Mouse (Mus musculus) limb, embryonic 14.5 days (tissue): ENCODE results near the gene Cldn34a. TPM values are rescaled to one million over a fixed set of nuclear protein-coding genes. Genes with fewer than 3 reads are reported as not detected.
"Not testable (repeated sequence)": the region's sequence is repeated elsewhere in the genome, so short reads cannot be mapped to it uniquely, and the experiment has no call there.

Source experiments
- ATAC-seq: fragments of 200-750 bp; cut with Nextera tagmentation; 2 replicates; pipeline ENCODE4 v1.8.0; 2017; ENCODE audit warnings: low read depth, moderate number of reproducible peaks, moderate TSS enrichment; ENCODE audit not compliant: low FRiP score
- DNase-seq: peaks from one replicate; pipeline ENCODE4 v3.0.0-alpha.2; 2015; ENCODE audit warnings: low spot score
- H3K27ac ChIP-seq: fragments of 300-500 bp; sonication (generic); replicated peaks from 2 replicates; pipeline ENCODE4 v1.5.1; 2014; ENCODE audit warnings: low read depth, mild to moderate bottlenecking, low read length, moderate library complexity, mixed read lengths
- H3K27me3 ChIP-seq: fragments of 300-500 bp; sonication (generic); 2 replicates; pipeline ENCODE4 v1.6.1; 2014; ENCODE audit warnings: low read length, mixed read lengths; ENCODE audit not compliant: control insufficient read depth, insufficient read depth
- H3K36me3 ChIP-seq: fragments of 300-500 bp; sonication (generic); 2 replicates; pipeline ENCODE4 v1.6.1; 2014; ENCODE audit warnings: mild to moderate bottlenecking, low read length, moderate library complexity, mixed read lengths; ENCODE audit not compliant: control insufficient read depth, insufficient read depth
- H3K4me1 ChIP-seq: fragments of 300-500 bp; sonication (generic); 2 replicates; pipeline ENCODE4 v1.6.1; 2014; ENCODE audit warnings: antibody characterized with exemption, low read length, mixed read lengths; ENCODE audit not compliant: control insufficient read depth, insufficient read depth
- H3K4me2 ChIP-seq: fragments of 300-500 bp; sonication (generic); replicated peaks from 2 replicates; pipeline ENCODE4 v1.6.1; 2014; ENCODE audit warnings: low read depth, mild to moderate bottlenecking, low read length, moderate library complexity; ENCODE audit not compliant: severe bottlenecking
- H3K4me3 ChIP-seq: fragments of 300-500 bp; sonication (generic); replicated peaks from 2 replicates; pipeline ENCODE4 v1.5.1; 2014; ENCODE audit warnings: low read length
- H3K9ac ChIP-seq: fragments of 300-500 bp; sonication (generic); 2 replicates; pipeline ENCODE4 v1.6.1; 2014; ENCODE audit warnings: mild to moderate bottlenecking, low read depth, low read length, moderate library complexity; ENCODE audit not compliant: severe bottlenecking
- H3K9me3 ChIP-seq: fragments of 300-500 bp; sonication (generic); 2 replicates; pipeline ENCODE4 v1.6.1; 2016; ENCODE audit warnings: low read length; ENCODE audit not compliant: control insufficient read depth
- POLR2A ChIP-seq: fragments of 200-500 bp; IDR thresholded peaks from 2 replicates; pipeline ENCODE4 v1.8.0; 2012; ENCODE audit warnings: inconsistent platforms, mild to moderate bottlenecking, moderate library complexity, borderline replicate concordance; ENCODE audit not compliant: insufficient read depth, insufficient read length; ENCODE audit errors: extremely low read depth
- WGBS: fragments of 180-500 bp; shearing (Covaris S2); extraction: QIAGEN DNeasy Blood & Tissue Kit; methylation state at CpG from one replicate; pipeline ENCODE4 v1.1.7; 2014; 5-methylcytosine and 5-hydroxymethylcytosine counted together
- polyA plus RNA-seq, 2 experiments: library from polyadenylated mRNA; depleted of rRNA in 1 of 2; stranded (reverse) in 1 of 2; unstranded in 1 of 2; fragments of >200 nt; fragmentation: Nextera tagmentation in 1 of 2; extraction: Ambion mirVana in 1 of 2; gene quantifications; 2 replicates each; pipeline versions ENCODE4 v1.2.1 to v1.2.3; 2012 to 2014

The Cldn34a gene
- polyA plus RNA-seq (2012; rRNA removed) (not detected in 2 replicates), polyA plus RNA-seq (2014; fragmentation: Nextera tagmentation; extraction: Ambion mirVana) (not detected in 2 replicates)

GRCm38 (mm10) chrX:152563034-152563433 lies at the start of gene Cldn34a:
Gene Cldn34a, plus strand, starts transcription at chrX:152563334.
- TF ChIP-seq POLR2A = no peak
- ATAC-seq (no peak), DNase-seq (no peak)
- Histone ChIP-seq H3K4me2 (no peak within 1 kb of the TSS), H3K36me3 (no peaks in the 10 kb centered on the region), H3K4me1 (no peaks in the 10 kb centered on the region), H3K27ac (no peak within 1 kb of the TSS), H3K4me3 (no peak within 1 kb of the TSS), H3K9me3 (no peaks in the 10 kb centered on the region), H3K9ac (no peak within 1 kb of the TSS), H3K27me3 (no peaks in the 10 kb centered on the region; the same call in 1 of the 2 replicates)
- 67% methylated on average over 2 of the region's 2 CpGs for WGBS

DNA sequence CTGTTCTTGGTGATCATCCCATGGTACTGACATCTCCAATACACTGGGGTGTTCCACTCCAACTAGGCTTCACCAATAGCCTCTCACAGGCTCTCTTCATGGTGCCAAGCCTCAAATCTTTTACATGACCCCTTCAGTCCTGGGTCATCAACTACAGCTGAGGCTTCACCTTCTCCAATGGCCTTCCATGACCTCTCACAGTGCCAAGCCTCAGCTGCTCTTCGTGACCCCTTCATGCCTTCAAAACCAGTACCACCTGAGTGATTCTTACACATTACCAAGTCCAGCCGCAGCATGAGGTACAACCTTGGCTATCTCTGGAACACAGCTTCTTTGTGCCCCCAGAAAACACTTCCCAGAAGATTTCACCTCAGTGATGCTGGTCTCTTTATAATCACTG lies 44.5 kb upstream of the Cldn34a start:
- not testable (repeated sequence) for DNase-seq, H3K9me3 ChIP-seq, H3K27me3 ChIP-seq, H3K4me1 ChIP-seq, H3K4me2 ChIP-seq, H3K36me3 ChIP-seq, H3K4me3 ChIP-seq, H3K27ac ChIP-seq, H3K9ac ChIP-seq, ATAC-seq
- 90% methylated on average over 2 of the region's 2 CpGs for WGBS

DNA sequence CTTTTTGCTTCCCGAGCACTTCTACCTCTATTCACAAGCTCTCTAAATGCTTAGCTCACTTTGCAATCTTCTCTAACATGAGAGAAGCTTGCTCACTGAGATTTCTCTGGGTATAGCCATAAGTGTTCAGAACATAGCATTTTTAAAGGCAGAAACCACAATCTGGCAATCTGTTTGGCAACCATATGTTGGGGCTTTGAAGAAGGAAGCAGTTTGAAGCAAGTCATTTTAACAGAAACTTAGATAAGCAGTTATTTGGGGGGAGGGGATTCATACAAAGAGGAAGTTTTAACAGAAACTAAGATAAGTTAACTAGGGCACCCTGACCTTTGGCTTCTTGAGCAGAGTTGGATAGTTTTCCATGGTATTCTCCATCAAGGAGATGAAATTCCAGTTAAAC lies 17.4 kb upstream of the Cldn34a start:
- no peaks in the 10 kb centered on the region; the same call in 1 of the 2 replicates for H3K27me3 ChIP-seq
- ATAC-seq (no peak), DNase-seq (no peak)
- H3K4me1 ChIP-seq = no peaks in the 10 kb centered on the region
- no peak overlapping the region for H3K4me3 ChIP-seq
- H3K36me3 ChIP-seq = no peaks in the 10 kb centered on the region
- no peak overlapping the region for H3K27ac ChIP-seq
- H3K9ac ChIP-seq = no peak overlapping the region
- WGBS = 79% methylated on average over 1 of the region's 1 CpGs
- no peak for TF ChIP-seq POLR2A
- no peaks in the 10 kb centered on the region for H3K9me3 ChIP-seq
- no peak overlapping the region for H3K4me2 ChIP-seq

DNA sequence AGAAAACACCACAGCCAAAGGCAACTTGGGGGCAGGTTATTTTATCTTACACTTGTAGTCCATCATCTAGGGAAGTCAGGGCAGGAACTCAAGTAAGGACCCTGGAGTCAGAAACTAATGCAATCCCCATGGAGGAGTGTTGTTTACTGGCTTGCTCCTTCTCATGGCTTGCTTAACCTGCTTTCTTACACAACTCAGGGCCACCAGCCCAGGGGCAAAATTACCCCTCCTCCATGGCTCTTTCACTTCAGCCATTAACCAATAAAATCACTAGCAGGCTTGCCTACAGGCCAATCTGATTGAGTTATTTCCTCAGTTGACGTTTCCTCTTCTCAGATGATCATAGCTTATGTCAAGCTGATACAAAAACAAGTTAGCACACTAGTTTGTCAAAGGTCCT lies 15.0 kb upstream of the Cldn34a start:
- Histone ChIP-seq H3K9ac (no peak overlapping the region), H3K4me2 (no peak overlapping the region), H3K4me3 (no peak overlapping the region), H3K36me3 (no peaks in the 10 kb centered on the region), H3K27ac (no peak overlapping the region), H3K4me1 (no peaks in the 10 kb centered on the region), H3K27me3 (no peaks in the 10 kb centered on the region), H3K9me3 (no peaks in the 10 kb centered on the region)
- WGBS = 52% methylated on average over 1 of the region's 1 CpGs
- DNase-seq (no peak), ATAC-seq (no peak)
- TF ChIP-seq POLR2A = no peak

- Histone ChIP-seq H3K27me3 (no peaks in the 10 kb centered on the region), H3K27ac (no peak overlapping the region), H3K4me2 (no peak overlapping the region), H3K9ac (no peak overlapping the region), H3K4me1 (no peaks in the 10 kb centered on the region), H3K36me3 (no peaks in the 10 kb centered on the region), H3K4me3 (no peak overlapping the region), H3K9me3 (no peaks in the 10 kb centered on the region)
- no peak for ATAC-seq
- 75% methylated on average over 6 of the region's 6 CpGs for WGBS
- TF ChIP-seq POLR2A = no peak
- DNase-seq = no peak
Observed at GRCm38 (mm10) chrX:152557446-152557845, 5.7 kb upstream of the Cldn34a start.

Other genes with a start within 250 kb of the Cldn34a start
- gene Kantr, start 235.8 kb upstream of the Cldn34a start, polyA plus RNA-seq (2012; rRNA removed) = 17.9 and 23.1 TPM in 2 replicates
- gene Kantr, start 235.8 kb upstream of the Cldn34a start, polyA plus RNA-seq (2014; fragmentation: Nextera tagmentation; extraction: Ambion mirVana) = 13.1 and 17.8 TPM in 2 replicates
- gene Tspyl2, start 220.9 kb upstream of the Cldn34a start, polyA plus RNA-seq (2012; rRNA removed) = 81.3 and 113 TPM in 2 replicates
- gene Tspyl2, start 220.9 kb upstream of the Cldn34a start, polyA plus RNA-seq (2014; fragmentation: Nextera tagmentation; extraction: Ambion mirVana) = 24.0 and 24.2 TPM in 2 replicates
- gene Gpr173, start 194.6 kb upstream of the Cldn34a start, polyA plus RNA-seq (2012; rRNA removed) = 13.0 and 16.7 TPM in 2 replicates
- gene Gpr173, start 194.6 kb upstream of the Cldn34a start, polyA plus RNA-seq (2014; fragmentation: Nextera tagmentation; extraction: Ambion mirVana) = 4.5 and 5.5 TPM in 2 replicates
- 7.0 and 8.0 TPM in 2 replicates for gene Shroom2, start 206.1 kb downstream of the Cldn34a start, polyA plus RNA-seq (2012; rRNA removed)
- 8.2 and 8.7 TPM in 2 replicates for gene Shroom2, start 206.1 kb downstream of the Cldn34a start, polyA plus RNA-seq (2014; fragmentation: Nextera tagmentation; extraction: Ambion mirVana)
- gene Gpr143, start 218.6 kb downstream of the Cldn34a start, polyA plus RNA-seq (2012; rRNA removed) = 0.29 and 0.45 TPM in 2 replicates
- gene Gpr143, start 218.6 kb downstream of the Cldn34a start, polyA plus RNA-seq (2014; fragmentation: Nextera tagmentation; extraction: Ambion mirVana) = 0.39 and 0.53 TPM in 2 replicates